Mouse (Mus musculus): ENCODE data around the gene A4gnt.

DNA sequence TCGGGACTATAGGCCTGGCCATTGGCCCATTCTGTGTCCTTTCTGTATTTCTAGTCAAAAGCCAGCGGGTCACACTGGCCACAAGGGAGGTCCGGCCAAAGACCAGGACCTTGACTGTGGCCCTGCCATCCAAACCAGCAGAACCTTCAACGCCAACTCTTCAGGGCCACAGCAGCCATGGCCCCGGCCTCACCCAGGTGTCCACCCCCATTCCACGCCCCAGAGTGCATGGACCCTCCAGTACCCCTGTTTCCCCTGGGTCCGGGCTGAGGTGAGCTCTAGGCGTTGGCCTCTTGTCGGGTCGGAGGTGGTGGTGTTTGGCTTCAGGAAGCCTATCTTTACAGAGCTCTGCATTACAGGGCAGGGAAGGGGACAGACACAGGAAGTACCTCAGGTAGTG lies 50.6 kb downstream of the A4gnt start:
- TF ChIP-seq POLR2A (IDR thresholded peaks at IDR 0.05; ENCODE audit: borderline replicate concordance, low read depth, low read length) = no peak
- TF ChIP-seq CTCF (IDR thresholded peaks at IDR 0.05; ENCODE audit: low read depth, low read length) = no peak
